Mouse (Mus musculus) spleen, adult 12 weeks (tissue): ENCODE results near the gene Slc26a8.
"Not testable (repeated sequence)": the region's sequence is repeated elsewhere in the genome, so short reads cannot be mapped to it uniquely, and the experiment has no call there.

ENCODE experiments used
- DNase-seq: peaks from one replicate; pipeline ENCODE4 v3.0.0; 2022; ENCODE audit warnings: low spot score

Gene Slc26a8

GRCm38 (mm10) chr17:28689586-28690283, at the start of gene Slc26a8:
TSS of gene Slc26a8 (minus strand) at chr17:28690233.
- peak; percentile 33 for DNase-seq

DNA sequence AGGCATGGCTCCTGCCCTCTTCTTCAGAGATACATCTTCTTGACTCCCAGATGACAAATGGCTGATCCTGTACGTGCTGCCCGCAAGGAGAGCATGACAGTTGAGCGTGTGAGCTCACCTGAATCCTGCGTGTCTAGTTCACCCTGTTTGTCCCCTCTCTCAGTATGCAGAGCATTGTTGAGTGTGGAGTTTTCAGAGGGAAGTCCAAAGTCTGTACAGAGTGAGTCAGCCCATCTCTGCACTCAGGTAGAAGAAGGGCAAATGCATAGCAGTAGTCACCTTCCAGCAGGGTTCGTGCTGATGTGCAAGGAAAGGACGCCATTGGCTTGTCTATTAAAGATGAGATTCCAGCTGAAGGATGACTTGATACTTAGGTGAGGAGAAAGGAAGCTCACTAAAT, 49.2 kb upstream of the Slc26a8 start:
- no peak for DNase-seq

- DNase-seq: no peak
These were observed 47.9 kb upstream of the Slc26a8 start for GRCm38 (mm10) chr17:28737973-28738372.

- DNase-seq: no peak
These were observed 46.5 kb upstream of the Slc26a8 start for GRCm38 (mm10) chr17:28736486-28736885.

DNA sequence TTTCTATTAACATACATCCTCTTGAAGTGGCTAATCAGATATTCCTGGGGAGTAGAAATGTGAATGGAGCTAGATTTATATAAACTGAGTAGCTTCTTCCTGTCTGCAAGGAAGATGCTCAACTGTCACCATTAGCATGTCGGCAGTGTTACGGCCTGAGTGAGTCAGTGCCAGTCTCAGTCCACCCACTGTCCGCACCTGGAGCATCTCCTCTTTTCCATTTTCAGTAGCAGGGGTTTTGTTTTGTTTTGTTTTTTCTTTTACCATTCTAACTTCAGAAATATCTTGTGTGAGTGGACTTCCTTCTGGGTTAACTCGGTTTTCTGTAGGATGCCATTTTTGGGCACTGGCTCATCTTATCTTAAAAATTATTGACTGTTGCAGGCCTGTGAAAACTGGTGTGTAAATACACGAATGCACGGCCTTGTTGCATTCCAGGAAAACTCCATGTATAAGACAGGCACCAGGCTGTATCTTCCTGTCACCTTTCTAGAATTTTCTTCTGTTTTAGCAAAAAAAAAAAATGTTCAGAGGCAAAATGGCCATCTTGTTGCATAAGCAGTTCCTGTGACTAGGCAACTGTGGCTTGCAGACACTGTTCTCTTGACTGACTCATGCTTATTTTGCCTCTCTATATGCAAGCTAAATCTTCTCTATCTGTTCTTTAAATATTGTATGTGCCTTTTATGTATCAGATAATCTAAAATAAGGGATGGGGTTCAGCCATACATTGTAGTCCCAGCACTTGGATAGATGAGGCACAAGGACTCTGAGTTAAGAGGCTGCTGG, 45.5 kb upstream of the Slc26a8 start:
- no peak for DNase-seq

DNA sequence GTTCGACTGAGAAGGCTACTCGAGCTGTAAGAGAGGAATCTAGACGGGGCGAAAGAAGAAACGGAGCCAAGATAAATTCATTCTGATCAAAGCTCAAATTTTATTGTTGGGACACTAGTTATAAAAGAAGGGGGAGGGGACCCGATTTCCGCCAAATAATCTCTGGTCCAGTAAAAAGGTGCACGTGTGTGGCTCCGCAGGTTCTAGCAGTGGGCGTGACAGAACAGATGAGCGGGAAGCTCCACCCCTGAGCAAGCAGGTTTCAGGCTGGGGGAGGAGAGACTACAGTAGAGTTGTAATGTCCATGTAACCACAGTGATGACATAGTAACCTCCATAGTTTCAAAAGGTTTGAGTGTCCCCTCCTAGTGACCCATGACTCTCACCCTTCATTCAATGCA, 37.5 kb upstream of the Slc26a8 start:
- DNase-seq: not testable (repeated sequence)

- DNase-seq: no peak
These were observed 35.8 kb upstream of the Slc26a8 start, which contains the start of gene AC170998.1 for GRCm38 (mm10) chr17:28725783-28726182. TSS of gene AC170998.1 (plus strand) at chr17:28726083.

- DNase-seq: no peak
These were observed 27.5 kb upstream of the Slc26a8 start for GRCm38 (mm10) chr17:28717535-28717934.

DNA sequence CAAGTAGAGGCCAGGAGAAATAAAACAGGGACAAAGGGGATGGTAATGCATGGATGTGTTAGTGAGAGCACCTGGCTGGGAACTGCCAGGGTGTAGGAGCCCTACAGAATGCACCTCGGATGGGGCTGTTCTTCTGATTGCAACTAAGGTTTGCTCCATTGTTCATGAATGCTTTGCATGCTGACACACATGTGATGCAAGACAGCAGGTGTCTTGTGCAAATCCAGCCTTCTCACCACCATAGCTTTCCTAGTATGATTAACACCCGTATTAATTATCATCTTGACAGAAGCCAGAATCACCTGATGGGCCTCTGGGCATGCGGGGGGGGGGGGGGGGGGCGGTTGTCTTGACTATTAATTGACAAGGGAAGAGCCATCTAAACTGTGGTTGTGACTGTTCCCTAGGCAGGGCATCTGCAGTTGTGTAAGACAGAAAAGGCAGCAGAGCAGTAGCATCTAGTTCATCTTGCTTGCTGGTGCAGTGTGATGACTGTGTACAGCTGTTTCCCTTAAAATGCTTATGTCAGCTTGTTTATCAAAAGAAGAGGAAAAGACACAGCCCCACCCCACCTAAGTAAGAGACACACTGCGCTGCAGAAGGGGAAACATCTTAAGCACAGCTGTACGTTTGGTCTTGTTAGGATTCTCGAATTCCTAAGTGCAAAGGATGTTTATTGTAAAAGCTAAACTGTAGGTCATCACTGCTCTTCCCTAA, 26.0 kb upstream of the Slc26a8 start:
- no peak for DNase-seq

DNA sequence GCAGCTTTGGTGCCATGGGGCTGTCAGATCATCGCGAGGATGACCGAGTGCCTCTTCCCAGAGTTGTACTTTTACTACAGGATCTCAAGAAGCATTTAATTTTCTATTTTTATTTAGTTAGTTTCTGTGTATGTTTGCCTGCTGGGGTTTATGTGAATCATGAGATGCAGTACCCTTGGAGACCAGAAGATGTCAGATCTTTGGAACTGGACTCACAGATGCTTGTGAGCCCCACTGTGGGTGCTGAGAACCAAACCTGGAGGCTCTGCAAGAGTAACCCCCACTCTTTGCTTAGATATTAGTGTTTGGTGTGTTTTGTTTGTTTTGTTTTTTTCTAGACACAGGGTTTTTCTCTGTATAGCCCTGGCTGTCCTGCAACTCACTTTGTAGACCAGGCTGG, 24.0 kb upstream of the Slc26a8 start:
- no peak for DNase-seq

GRCm38 (mm10) chr17:28712305-28712704, 22.3 kb upstream of the Slc26a8 start:
- DNase-seq: no peak

DNA sequence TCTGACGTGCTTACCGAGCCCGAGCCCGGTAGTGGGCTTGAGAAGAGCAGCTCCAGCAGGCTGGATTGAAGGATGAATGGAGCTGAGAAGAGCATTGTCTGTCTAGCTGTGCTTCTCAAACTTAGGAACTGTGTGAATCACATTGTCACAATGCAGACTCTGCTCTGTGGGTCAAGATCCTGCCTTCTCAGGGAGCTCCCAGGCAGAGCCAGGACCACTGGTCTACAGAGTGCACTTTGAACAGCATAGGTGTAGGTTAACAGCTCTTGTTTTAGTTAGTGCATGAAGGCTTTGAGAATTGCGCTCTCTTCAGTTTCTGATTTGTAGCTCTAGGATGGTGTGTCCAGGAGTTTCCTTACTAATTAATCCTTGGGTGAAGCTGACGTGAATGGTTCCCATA, 21.2 kb upstream of the Slc26a8 start:
- no peak for DNase-seq

DNA sequence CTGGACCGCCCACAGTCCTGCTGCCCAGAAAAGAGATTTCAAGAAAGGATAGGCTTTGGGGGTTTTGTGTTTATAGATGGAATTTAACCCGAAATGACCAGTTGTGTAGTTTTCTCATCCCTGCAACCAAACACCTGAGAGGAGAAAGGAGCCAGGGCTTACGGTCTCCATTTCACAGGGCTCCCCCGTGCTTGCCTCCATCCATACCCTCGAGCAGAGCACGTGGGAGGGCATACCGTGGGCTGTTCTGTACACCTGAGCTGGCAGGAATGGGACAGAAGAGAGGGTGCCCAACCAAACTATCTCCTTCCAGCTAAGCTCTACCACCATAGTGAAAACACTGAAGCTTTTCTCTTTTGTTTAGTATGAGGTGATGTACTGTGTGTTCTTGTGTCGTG, 20.3 kb upstream of the Slc26a8 start:
- DNase-seq: no peak

- no peak for DNase-seq
These were observed 19.7 kb upstream of the Slc26a8 start for GRCm38 (mm10) chr17:28709552-28710290.

- no peak for DNase-seq
These were observed 19.0 kb upstream of the Slc26a8 start for GRCm38 (mm10) chr17:28708989-28709388.

GRCm38 (mm10) chr17:28707816-28708215, 17.8 kb upstream of the Slc26a8 start:
- no peak for DNase-seq

- no peak for DNase-seq
These were observed 17.1 kb upstream of the Slc26a8 start for GRCm38 (mm10) chr17:28707136-28707627.

DNA sequence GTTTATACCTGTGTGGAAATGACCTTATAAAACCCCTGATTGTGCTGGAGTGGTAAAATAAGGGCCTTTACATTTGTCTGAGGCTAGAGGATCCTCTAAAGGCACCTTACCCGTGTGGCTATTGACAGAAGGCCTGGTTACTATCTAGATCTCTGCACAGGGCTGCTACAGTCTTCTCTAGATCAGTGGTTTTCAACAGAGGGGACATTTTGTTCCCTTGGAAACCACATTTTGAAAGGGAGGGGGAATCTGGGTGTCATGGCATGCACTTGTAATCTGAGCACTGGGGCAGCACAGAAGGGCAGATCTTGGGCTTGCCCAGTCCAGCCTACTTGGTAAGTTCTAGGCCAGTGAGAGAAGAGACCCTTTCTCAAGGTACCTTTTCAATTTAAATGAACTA, 16.7 kb upstream of the Slc26a8 start:
- DNase-seq: no peak

DNA sequence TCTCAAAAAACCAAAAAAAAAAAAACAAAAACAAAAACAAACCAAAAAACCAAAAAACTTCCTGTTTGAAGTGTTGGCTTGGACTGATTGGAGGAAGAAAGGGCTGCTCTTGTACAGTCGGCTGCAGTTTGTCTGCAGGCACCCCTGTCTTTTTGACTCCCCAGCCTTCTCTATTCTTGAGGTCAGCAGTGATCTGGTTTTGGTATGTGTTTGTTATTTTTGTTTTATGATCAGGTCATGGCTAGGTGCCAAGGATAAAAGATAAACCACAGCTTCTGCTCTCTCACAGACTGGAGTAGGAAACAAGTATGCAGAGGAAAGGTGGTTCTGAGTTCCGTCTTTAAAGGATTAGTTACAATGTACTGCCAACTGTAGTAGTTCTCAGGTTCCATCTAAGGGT, 12.6 kb upstream of the Slc26a8 start:
- DNase-seq: no peak

- no peak for DNase-seq
These were observed 11.7 kb upstream of the Slc26a8 start for GRCm38 (mm10) chr17:28701737-28702136.

GRCm38 (mm10) chr17:28701171-28701570, 11.1 kb upstream of the Slc26a8 start:
- no peak for DNase-seq

GRCm38 (mm10) chr17:28699789-28700188, 9.8 kb upstream of the Slc26a8 start:
- DNase-seq: no peak
